Mouse (Mus musculus): Measurements from ENCODE around the gene Zfp788. TPM values are rescaled to one million over a fixed set of nuclear protein-coding genes. Genes with fewer than 3 reads are reported as not detected.
"Not testable (repeated sequence)": the region's sequence is repeated elsewhere in the genome, so short reads cannot be mapped to it uniquely, and the experiment has no call there.

Zfp788 gene
- 22.9 and 24.4 TPM in 2 replicates for polyA plus RNA-seq (2015; fragmentation: Nextera tagmentation; extraction: Ambion mirVana)

DNA sequence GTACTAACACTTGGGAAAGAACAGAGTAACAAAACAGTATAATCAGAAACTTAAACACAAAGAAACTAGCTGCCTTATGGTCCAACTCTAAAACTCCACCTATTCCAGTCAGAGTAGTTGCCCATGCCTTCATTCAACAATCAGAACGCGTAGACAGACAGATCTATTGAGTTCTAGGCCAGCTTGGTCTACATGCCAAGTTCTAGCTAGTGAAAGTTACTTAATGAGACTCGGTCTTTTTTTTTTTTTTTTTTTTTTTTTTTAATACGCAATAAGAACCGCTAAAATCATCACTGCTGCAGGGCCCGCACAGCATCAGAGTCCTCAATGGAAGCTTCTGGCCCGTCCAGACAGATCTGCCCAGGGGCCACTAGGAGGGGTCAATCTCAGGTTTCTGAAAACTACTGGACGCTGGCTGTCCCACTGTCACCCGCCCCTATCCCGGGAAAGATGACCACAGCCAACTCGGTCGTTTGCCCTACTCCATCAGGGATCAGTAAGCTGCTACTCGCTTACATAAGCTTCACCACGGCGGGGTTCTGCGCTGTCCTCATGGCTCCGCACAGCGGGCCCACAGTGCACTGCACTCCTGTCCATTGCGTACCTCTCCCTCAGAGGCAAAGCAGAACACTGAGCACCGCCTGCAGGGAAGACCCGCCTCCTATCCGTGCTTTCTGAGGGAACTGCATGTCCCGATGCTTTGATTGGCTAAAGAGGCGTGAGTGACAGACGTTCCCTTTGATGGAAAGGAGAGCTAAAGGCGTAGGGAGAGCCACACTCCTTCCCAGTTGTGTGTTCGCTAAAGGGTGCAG lies at the start of gene Zfp788:
Gene Zfp788, plus strand, starts transcription at position 795 of the 812 bp plus-strand sequence.
- no peaks in the 10 kb centered on the region for H3K27me3 ChIP-seq
- H3K9ac ChIP-seq: peak within 1 kb of the TSS; percentile 80
- H3K4me1 ChIP-seq (replicated peaks): peaks cover 12% of the 10 kb centered on the region
- H3K36me3 ChIP-seq: peaks cover 42% of the 10 kb centered on the region
- peak within 1 kb of the TSS; percentile 69 for H3K4me2 ChIP-seq
- WGBS: 2% methylated on average over 27 of the region's 27 CpGs
- H3K4me3 ChIP-seq: peak within 1 kb of the TSS; percentile 62
- ATAC-seq (ENCODE audit: low FRiP score): peak; percentile 96
- peak within 1 kb of the TSS; percentile 97 for H3K27ac ChIP-seq
- peaks cover 19% of the 10 kb centered on the region for H3K9me3 ChIP-seq

DNA sequence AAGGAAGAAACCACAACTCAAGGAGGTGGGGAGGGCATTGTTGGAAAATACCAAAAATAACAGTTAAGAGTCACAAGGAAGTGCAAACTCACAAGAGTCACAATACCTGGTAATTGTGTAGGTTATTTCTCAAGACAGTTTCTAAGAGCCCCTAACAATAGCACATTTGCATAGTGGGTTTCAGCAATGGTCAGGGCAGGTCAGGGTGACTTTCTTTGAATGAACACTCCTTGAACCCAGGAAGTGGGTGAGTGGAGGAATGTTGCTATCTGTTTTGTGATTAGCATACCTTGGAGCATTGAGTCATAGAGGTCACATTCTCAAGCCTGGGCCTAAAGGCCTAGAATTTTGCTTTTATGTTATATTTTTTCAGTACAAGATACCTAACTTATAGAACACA lies 45.2 kb upstream of the Zfp788 start:
- not testable (repeated sequence) for H3K36me3 ChIP-seq; H3K4me3 ChIP-seq; H3K9ac ChIP-seq; H3K27me3 ChIP-seq; H3K27ac ChIP-seq; ATAC-seq (ENCODE audit: low FRiP score); H3K9me3 ChIP-seq; H3K4me2 ChIP-seq; H3K4me1 ChIP-seq (replicated peaks)

DNA sequence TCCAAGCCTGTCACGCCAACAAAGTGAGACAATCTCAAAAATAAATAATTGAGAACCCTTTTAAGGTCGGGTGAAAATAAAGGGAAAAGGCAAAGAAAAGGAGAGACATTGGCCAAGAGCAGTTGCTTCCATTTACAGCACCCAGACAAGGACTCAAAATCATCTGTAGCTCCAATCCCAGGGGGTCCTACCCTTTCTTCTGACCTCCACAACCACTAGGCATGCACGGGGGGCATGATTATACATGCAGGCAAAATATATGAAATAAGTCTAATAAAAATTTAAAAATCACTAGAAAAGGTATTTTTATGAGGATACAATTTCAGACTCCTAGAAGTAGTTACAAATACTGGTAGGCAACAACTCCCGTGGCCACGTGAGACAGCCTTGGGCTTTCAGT lies 34.4 kb upstream of the Zfp788 start:
- peak; percentile 62 for ATAC-seq (ENCODE audit: low FRiP score)
- H3K9me3 ChIP-seq: no peaks in the 10 kb centered on the region
- peak overlapping the region; percentile 67 for H3K4me3 ChIP-seq
- 49% methylated on average over 5 of the region's 5 CpGs for whole genome bisulfite sequencing
- H3K36me3 ChIP-seq: no peaks in the 10 kb centered on the region
- peaks cover 18% of the 10 kb centered on the region for H3K4me1 ChIP-seq (replicated peaks)
- peak overlapping the region; percentile 81; the same call in 1 of the 2 replicates for H3K9ac ChIP-seq
- H3K27ac ChIP-seq: peak overlapping the region; percentile 78
- H3K4me2 ChIP-seq: peak overlapping the region; percentile 81
- H3K27me3 ChIP-seq: no peaks in the 10 kb centered on the region

DNA sequence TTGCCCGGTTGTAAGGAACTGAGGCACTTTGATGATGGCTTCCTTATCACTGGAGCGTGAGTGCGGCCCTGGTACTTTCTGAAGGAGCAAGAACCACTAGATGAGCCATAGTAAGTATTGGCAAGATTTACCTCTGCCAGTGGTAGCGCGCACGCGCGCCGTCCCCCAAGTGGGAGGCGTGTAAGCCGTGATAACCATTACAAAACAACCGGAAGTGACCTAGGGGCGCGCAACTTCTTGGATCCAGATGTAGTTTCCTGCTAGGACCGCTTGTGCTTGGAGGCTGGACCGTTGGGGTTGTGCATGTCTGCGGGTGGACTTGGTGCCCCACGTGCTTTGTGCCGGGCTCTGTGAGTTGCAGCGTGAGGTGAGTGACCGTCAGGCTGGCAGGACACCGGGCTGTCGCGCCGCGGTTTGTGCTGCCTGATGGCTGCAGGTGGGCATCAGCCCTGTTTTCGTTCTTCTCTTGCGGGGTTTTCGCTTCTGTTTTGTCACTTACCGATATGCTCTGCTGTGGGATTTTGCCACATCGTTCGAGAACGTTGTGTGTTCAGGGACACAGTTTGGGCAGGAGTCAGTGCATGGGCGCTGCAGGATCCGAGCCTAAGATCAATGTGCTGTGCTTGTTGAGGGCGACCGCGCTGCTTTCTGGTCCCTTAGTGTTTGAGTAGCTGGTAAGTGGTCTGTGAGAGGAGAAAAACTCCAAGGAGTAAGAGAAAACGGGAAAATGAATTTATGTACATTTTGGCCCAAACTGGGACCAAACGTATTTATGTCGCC lies 33.8 kb upstream of the Zfp788 start, which contains the start of gene 2610021A01Rik:
Gene 2610021A01Rik, plus strand, starts transcription at position 197 of the 780 bp plus-strand sequence.
- Histone ChIP-seq H3K27ac (peak within 1 kb of the TSS; percentile 78), H3K9me3 (no peaks in the 10 kb centered on the region), H3K27me3 (no peaks in the 10 kb centered on the region), H3K4me3 (peak within 1 kb of the TSS; percentile 67), H3K36me3 (no peaks in the 10 kb centered on the region), H3K4me2 (peak within 1 kb of the TSS; percentile 81), H3K4me1 (replicated peaks) (peaks cover 18% of the 10 kb centered on the region), H3K9ac (peak within 1 kb of the TSS; percentile 81)
- peak; percentile 98 for ATAC-seq (ENCODE audit: low FRiP score)
- 1% methylated on average over 41 of the region's 41 CpGs for WGBS

DNA sequence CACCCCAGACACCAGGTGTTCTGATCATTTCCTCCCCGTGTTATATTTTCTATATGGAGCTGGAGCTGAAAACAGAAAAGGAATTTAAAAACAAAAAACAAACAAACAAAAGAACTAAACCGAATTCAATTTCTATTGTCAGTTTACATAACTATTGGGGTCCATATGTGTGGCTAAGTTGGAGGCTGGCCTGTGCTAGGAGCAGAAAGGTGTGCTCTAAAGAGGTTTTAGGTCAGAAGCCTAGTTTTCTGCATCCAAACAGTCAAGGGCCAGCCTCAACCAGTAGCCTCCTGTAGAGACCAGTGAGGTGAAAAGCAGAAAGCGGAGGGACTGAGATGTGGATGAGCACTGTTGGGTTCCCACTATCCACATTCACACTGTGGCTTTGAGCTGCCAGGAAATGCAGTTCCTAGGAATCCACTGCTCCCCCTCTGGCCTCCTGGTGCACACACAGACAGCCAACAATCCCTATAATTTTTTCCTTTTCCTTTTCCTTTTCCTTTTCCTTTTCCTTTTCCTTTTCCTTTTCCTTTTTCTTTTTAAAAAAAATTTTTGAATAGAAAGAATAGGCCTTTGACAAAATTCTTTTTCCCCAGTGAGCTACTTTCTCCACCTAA lies 33.0 kb upstream of the Zfp788 start:
- Histone ChIP-seq H3K9me3 (no peaks in the 10 kb centered on the region), H3K36me3 (no peaks in the 10 kb centered on the region), H3K4me2 (peak overlapping the region; percentile 81), H3K27me3 (no peaks in the 10 kb centered on the region), H3K9ac (peak overlapping the region; percentile 81), H3K4me1 (replicated peaks) (peaks cover 18% of the 10 kb centered on the region), H3K4me3 (peak overlapping the region; percentile 67), H3K27ac (no peak overlapping the region)
- ATAC-seq (ENCODE audit: low FRiP score): no peak
- WGBS: 17% methylated on average over 3 of the region's 3 CpGs

DNA sequence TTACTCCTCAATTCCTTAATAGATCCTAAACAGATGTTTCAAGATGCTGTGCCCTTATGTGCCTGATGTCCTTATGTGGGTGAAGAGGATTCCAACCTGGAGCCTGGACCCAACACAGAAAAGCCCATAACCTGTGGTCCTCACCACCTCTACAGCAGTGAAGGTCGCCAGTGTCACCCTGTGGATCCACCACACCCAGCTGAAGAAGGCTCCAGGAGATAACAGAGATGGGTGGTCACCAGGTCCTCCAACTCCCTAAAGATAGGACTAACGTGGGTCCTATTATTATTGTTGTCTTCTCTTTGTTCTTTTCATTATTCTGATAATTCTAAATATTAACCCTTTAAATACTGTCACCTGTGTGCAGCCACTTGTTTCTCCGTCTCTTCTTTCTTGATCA lies 21.3 kb upstream of the Zfp788 start:
- Histone ChIP-seq H3K9ac (no peak overlapping the region), H3K27me3 (no peaks in the 10 kb centered on the region), H3K4me2 (no peak overlapping the region), H3K27ac (no peak overlapping the region), H3K4me1 (replicated peaks) (no peaks in the 10 kb centered on the region), H3K9me3 (peaks cover 5% of the 10 kb centered on the region; the same call in 1 of the 2 replicates), H3K4me3 (no peak overlapping the region), H3K36me3 (peaks cover 62% of the 10 kb centered on the region)
- WGBS: 93% methylated on average over 3 of the region's 3 CpGs
- ATAC-seq (ENCODE audit: low FRiP score): no peak

DNA sequence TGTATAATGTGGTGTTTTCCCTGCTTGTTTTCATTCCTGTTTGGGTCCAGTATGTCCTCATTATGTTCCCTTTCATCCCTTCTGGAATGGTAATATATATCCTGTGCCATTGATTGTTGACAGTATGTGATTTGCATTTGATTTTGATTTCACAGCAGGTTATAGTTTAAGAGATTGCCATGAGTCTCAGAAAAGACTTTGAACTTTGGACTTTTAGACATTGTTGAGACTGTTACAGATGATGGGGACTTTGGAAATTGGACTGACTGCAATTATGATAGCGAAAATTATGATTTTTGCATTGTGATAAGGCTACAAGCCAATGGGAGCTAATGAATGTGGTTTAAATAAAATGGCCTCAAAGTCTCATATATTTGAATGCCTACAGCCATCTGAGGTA lies 16.8 kb upstream of the Zfp788 start:
- H3K9me3 ChIP-seq; H3K4me3 ChIP-seq; H3K27me3 ChIP-seq; H3K9ac ChIP-seq; H3K27ac ChIP-seq; H3K4me1 ChIP-seq (replicated peaks); ATAC-seq (ENCODE audit: low FRiP score); H3K4me2 ChIP-seq: not testable (repeated sequence)
- 96% methylated on average over 1 of the region's 1 CpGs for WGBS
- H3K36me3 ChIP-seq: peaks cover 71% of the 10 kb centered on the region

DNA sequence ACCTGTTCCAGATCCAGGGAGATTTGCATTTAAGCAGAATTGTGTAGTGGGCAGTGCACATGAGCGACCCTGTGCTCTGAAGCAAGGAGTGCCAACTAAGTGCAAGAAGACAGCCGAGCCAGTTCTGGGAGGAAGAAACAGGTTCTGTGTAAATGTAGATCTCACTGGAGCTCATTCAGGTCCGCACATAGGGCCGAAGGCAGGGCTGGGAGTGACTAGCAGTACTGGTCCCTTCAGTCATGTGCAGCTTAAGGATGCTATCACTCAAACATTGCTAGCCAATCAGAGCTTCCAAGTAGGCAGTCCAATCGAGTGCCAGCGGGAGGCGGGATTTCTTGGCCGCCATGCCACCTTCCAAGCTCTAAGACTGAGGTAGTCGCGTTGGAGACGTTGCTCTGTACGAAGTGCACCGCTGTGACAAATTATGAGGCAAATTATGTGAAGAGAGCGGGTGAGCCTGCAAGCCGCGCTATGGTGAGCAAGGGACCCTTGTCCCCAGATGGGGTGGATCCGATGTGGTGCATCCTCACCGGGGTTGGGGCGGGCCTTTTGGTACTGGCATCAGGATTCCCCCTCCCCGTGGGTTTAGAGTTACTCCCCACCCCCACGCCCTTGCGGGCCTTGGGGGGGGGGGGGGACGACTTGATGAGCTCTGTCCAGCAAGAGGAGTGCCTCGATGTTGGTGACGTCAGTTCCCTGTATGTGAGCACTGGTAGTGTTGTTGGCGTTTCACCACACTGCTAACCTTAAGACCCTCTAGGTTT lies 400 bp downstream of the Zfp788 start:
- Histone ChIP-seq H3K27me3 (no peaks in the 10 kb centered on the region), H3K9me3 (peaks cover 24% of the 10 kb centered on the region), H3K36me3 (peaks cover 43% of the 10 kb centered on the region), H3K4me3 (peak overlapping the region; percentile 62), H3K4me2 (peak overlapping the region; percentile 69), H3K4me1 (replicated peaks) (peaks cover 12% of the 10 kb centered on the region), H3K27ac (peak overlapping the region; percentile 97), H3K9ac (peak overlapping the region; percentile 80)
- under 1% methylated on average over 26 of the region's 26 CpGs for WGBS
- peak; percentile 99 for ATAC-seq (ENCODE audit: low FRiP score)

DNA sequence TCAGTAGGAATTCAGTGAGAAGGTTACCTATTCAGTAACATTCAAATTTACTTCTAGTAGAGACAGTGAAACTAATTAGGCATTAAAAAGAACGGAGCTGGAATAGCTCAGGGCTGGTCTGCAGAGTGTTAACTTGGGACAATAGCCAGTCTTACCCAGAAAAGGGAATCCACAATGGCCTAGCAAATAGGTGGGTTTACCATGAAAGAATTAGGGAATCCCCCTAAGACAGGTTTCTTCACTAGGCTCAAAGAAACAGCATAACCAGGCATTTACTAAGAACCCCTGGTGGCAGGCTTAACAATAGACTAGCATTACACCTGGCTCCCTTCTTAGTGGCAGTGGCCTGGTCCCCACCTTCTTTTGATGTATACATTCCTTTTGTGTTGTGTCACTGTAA lies 41.3 kb downstream of the Zfp788 start:
- H3K4me2 ChIP-seq; H3K36me3 ChIP-seq; H3K4me1 ChIP-seq (replicated peaks); ATAC-seq (ENCODE audit: low FRiP score); H3K9ac ChIP-seq; H3K27me3 ChIP-seq; H3K4me3 ChIP-seq; H3K27ac ChIP-seq: not testable (repeated sequence)
- peaks cover 14% of the 10 kb centered on the region for H3K9me3 ChIP-seq
- 68% methylated on average over 1 of the region's 1 CpGs for WGBS
